Comparison of ENCODE assay signal across 7 mouse cellular contexts in the genomic region with DNA sequence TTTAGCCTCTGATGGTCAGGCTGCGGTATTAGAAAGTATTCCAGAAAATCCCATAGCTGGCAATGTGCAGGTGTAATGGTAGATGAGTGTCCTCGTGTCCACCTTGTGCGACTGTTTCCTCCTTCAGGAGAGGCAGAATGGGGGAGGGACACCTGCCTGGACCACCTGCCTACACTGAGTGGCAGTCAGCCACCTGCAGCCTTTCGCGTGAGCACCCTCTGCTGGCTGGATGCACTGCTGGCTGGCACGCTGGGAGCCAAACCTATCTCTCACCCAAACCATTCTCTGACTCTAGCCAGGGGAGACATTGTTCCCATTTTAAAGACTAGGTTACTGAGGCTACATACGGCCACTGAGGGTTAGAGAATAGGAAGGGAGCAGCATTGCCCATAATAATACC.
A peak's percentile ranks its signal among the peaks of the same experiment; 100 is the strongest.
DNase-seq lines count a peak whose midpoint lies in the region; ATAC-seq lines count a peak whose summit lies in the region.

No protein-coding gene starts in this region.

- DNase-seq in layer of hippocampus, adult 11-12 months (ENCODE audit: low spot score) = peak; percentile 44
- no peak for DNase-seq in layer of hippocampus, adult 9-10 months (ENCODE audit: low spot score)
- DNase-seq in ZHBTc4 (ENCODE audit: low read depth, low spot score) = peak; percentile 58
- DNase-seq in embryo, embryonic 10.5 days (ENCODE audit: low spot score) = peak; percentile 40
- DNase-seq in kidney, adult 18-20 months = peak; percentile 45
- DNase-seq in thymus, postnatal 36 days = peak; percentile 59 to 61

- peak; percentile 74 for ATAC-seq in megakaryocyte progenitor cell, adult 5-6 weeks (replicated peaks; ENCODE audit: poor library complexity)
